Mouse (Mus musculus): ENCODE data around the gene Slc5a10. TPM values are rescaled to one million over a fixed set of nuclear protein-coding genes. Genes with fewer than 3 reads are reported as not detected.

Gene Slc5a10
- polyA plus RNA-seq, 1 experiment from 2014 or later, result not detected

- ATAC-seq (ENCODE audit: low read depth) (no peak), DNase-seq (no peak)
- Histone ChIP-seq H3K9ac (no peak overlapping the region), H3K9me3 (replicated peaks) (no peaks in the 10 kb centered on the region), H3K4me1 (replicated peaks) (0 out of 2 replicates have a peak, but pooled peaks cover 5% of the 10 kb centered on the region), H3K27me3 (no peaks in the 10 kb centered on the region), H3K4me2 (no peak overlapping the region), H3K27ac (no peak overlapping the region), H3K4me3 (replicated peaks) (no peak overlapping the region), H3K36me3 (no peaks in the 10 kb centered on the region)
- 52% methylated on average over 4 of the region's 4 CpGs for WGBS (ENCODE audit: insufficient replicate concordance)
These were observed 65.0 kb downstream of the Slc5a10 start for GRCm38 (mm10) chr11:61655649-61656048.

- Histone ChIP-seq H3K27ac (no peak overlapping the region), H3K36me3 (no peaks in the 10 kb centered on the region), H3K9ac (no peak overlapping the region), H3K9me3 (replicated peaks) (no peaks in the 10 kb centered on the region), H3K4me3 (replicated peaks) (no peak overlapping the region), H3K27me3 (no peaks in the 10 kb centered on the region), H3K4me1 (replicated peaks) (0 out of 2 replicates have a peak, but pooled peaks cover 5% of the 10 kb centered on the region), H3K4me2 (no peak overlapping the region)
- DNase-seq, result no peak
- ATAC-seq (ENCODE audit: low read depth), result no peak
- 70% methylated on average over 4 of the region's 4 CpGs for WGBS (ENCODE audit: insufficient replicate concordance)
These were observed 65.8 kb downstream of the Slc5a10 start for GRCm38 (mm10) chr11:61654786-61655311.

- H3K27me3 ChIP-seq, result no peaks in the 10 kb centered on the region
- DNase-seq (no peak), ATAC-seq (ENCODE audit: low read depth) (no peak)
- peak overlapping the region; percentile 2; the same call in 1 of the 2 replicates for H3K4me2 ChIP-seq
- WGBS (ENCODE audit: insufficient replicate concordance), result 46% methylated on average over 2 of the region's 2 CpGs
- H3K9ac ChIP-seq, result no peak overlapping the region
- no peaks in the 10 kb centered on the region for H3K36me3 ChIP-seq
- H3K27ac ChIP-seq, result no peak overlapping the region
- peak overlapping the region; percentile 20 for H3K4me3 ChIP-seq (replicated peaks)
- H3K4me1 ChIP-seq (replicated peaks), result no peaks in the 10 kb centered on the region
- no peaks in the 10 kb centered on the region for H3K9me3 ChIP-seq (replicated peaks)
These were observed 67.1 kb downstream of the Slc5a10 start for GRCm38 (mm10) chr11:61653568-61653967.

- H3K4me2 ChIP-seq, result peak within 1 kb of the TSS; percentile 2; the same call in 1 of the 2 replicates
- H3K9me3 ChIP-seq (replicated peaks), result no peaks in the 10 kb centered on the region
- no peaks in the 10 kb centered on the region for H3K36me3 ChIP-seq
- H3K4me3 ChIP-seq (replicated peaks), result peak within 1 kb of the TSS; percentile 20
- H3K27ac ChIP-seq, result no peak within 1 kb of the TSS
- no peak within 1 kb of the TSS for H3K9ac ChIP-seq
- 15% methylated on average over 10 of the region's 10 CpGs for WGBS (ENCODE audit: insufficient replicate concordance)
- DNase-seq, result no peak
- H3K4me1 ChIP-seq (replicated peaks), result no peaks in the 10 kb centered on the region
- no peak for ATAC-seq (ENCODE audit: low read depth)
- H3K27me3 ChIP-seq, result no peaks in the 10 kb centered on the region
These were observed 67.8 kb downstream of the Slc5a10 start, which contains the start of gene Grap for GRCm38 (mm10) chr11:61652686-61653447. Grap (plus strand) TSS chr11:61653265.

GRCm38 (mm10) chr11:61652216-61652615 lies 68.4 kb downstream of the Slc5a10 start:
- Histone ChIP-seq H3K27me3 (no peaks in the 10 kb centered on the region), H3K4me1 (replicated peaks) (no peaks in the 10 kb centered on the region), H3K4me3 (replicated peaks) (no peak overlapping the region), H3K9me3 (replicated peaks) (no peaks in the 10 kb centered on the region), H3K9ac (no peak overlapping the region), H3K27ac (no peak overlapping the region), H3K4me2 (no peak overlapping the region), H3K36me3 (no peaks in the 10 kb centered on the region)
- ATAC-seq (ENCODE audit: low read depth) (no peak), DNase-seq (no peak)
- 65% methylated on average over 5 of the region's 5 CpGs for WGBS (ENCODE audit: insufficient replicate concordance)

- WGBS (ENCODE audit: insufficient replicate concordance), result 59% methylated on average over 9 of the region's 9 CpGs
- Histone ChIP-seq H3K4me1 (replicated peaks) (no peaks in the 10 kb centered on the region), H3K9me3 (replicated peaks) (no peaks in the 10 kb centered on the region), H3K27ac (no peak overlapping the region), H3K4me2 (no peak overlapping the region), H3K27me3 (no peaks in the 10 kb centered on the region), H3K9ac (no peak overlapping the region), H3K4me3 (replicated peaks) (no peak overlapping the region), H3K36me3 (no peaks in the 10 kb centered on the region)
- no peak for DNase-seq
- no peak for ATAC-seq (ENCODE audit: low read depth)
These were observed 70.0 kb downstream of the Slc5a10 start for GRCm38 (mm10) chr11:61650470-61651265.

- WGBS (ENCODE audit: insufficient replicate concordance), result 64% methylated on average over 4 of the region's 4 CpGs
- Histone ChIP-seq H3K27me3 (no peaks in the 10 kb centered on the region), H3K4me2 (no peak overlapping the region), H3K9me3 (replicated peaks) (no peaks in the 10 kb centered on the region), H3K4me1 (replicated peaks) (no peaks in the 10 kb centered on the region), H3K27ac (no peak overlapping the region), H3K9ac (no peak overlapping the region), H3K4me3 (replicated peaks) (no peak overlapping the region), H3K36me3 (no peaks in the 10 kb centered on the region)
- DNase-seq, result no peak
- ATAC-seq (ENCODE audit: low read depth), result no peak
These were observed 71.0 kb downstream of the Slc5a10 start for GRCm38 (mm10) chr11:61649626-61650025.

- ATAC-seq (ENCODE audit: low read depth), result no peak
- Histone ChIP-seq H3K27me3 (no peaks in the 10 kb centered on the region), H3K4me1 (replicated peaks) (no peaks in the 10 kb centered on the region), H3K27ac (no peak overlapping the region), H3K4me3 (replicated peaks) (no peak overlapping the region), H3K9me3 (replicated peaks) (no peaks in the 10 kb centered on the region), H3K36me3 (no peaks in the 10 kb centered on the region), H3K4me2 (no peak overlapping the region), H3K9ac (no peak overlapping the region)
- no peak for DNase-seq
- 68% methylated on average over 5 of the region's 5 CpGs for WGBS (ENCODE audit: insufficient replicate concordance)
These were observed 71.5 kb downstream of the Slc5a10 start for GRCm38 (mm10) chr11:61649163-61649580.

- H3K27me3 ChIP-seq, result no peaks in the 10 kb centered on the region
- no peaks in the 10 kb centered on the region for H3K36me3 ChIP-seq
- H3K27ac ChIP-seq, result no peak overlapping the region
- 43% methylated on average over 7 of the region's 7 CpGs for WGBS (ENCODE audit: insufficient replicate concordance)
- H3K4me2 ChIP-seq, result no peak overlapping the region
- H3K9ac ChIP-seq, result no peak overlapping the region
- ATAC-seq (ENCODE audit: low read depth) (no peak), DNase-seq (no peak)
- no peak overlapping the region for H3K4me3 ChIP-seq (replicated peaks)
- H3K9me3 ChIP-seq (replicated peaks), result no peaks in the 10 kb centered on the region
- H3K4me1 ChIP-seq (replicated peaks), result no peaks in the 10 kb centered on the region
These were observed 71.9 kb downstream of the Slc5a10 start for GRCm38 (mm10) chr11:61648749-61649115.

- H3K4me1 ChIP-seq (replicated peaks), result no peaks in the 10 kb centered on the region; the same call in 1 of the 2 replicates
- DNase-seq, result no peak
- H3K27ac ChIP-seq, result no peak overlapping the region
- H3K36me3 ChIP-seq, result no peaks in the 10 kb centered on the region
- H3K9me3 ChIP-seq (replicated peaks), result no peaks in the 10 kb centered on the region
- H3K4me2 ChIP-seq, result no peak overlapping the region
- no peak for ATAC-seq (ENCODE audit: low read depth)
- no peak overlapping the region for H3K4me3 ChIP-seq (replicated peaks)
- H3K27me3 ChIP-seq, result no peaks in the 10 kb centered on the region
- H3K9ac ChIP-seq, result no peak overlapping the region
- WGBS (ENCODE audit: insufficient replicate concordance), result 36% methylated on average over 6 of the region's 6 CpGs
These were observed 72.5 kb downstream of the Slc5a10 start for GRCm38 (mm10) chr11:61647956-61648748.

All from liver, embryonic 13.5 days (tissue).